Mouse (Mus musculus) megakaryocyte, embryonic 14.5 days (primary cell): ENCODE data around the gene Hacd2. TPM values are rescaled to one million over a fixed set of nuclear protein-coding genes. Genes with fewer than 3 reads are reported as not detected.

Experiments
- H3K27me3 ChIP-seq: replicated peaks from 2 replicates; pipeline ENCODE3; 2012; ENCODE audit warnings: inconsistent platforms
- H3K36me3 ChIP-seq: replicated peaks from 2 replicates; pipeline ENCODE3; 2012; ENCODE audit warnings: low read length, inconsistent platforms, mixed read lengths
- H3K4me1 ChIP-seq: 2 replicates; pipeline ENCODE4 v1.6.1; 2012; ENCODE audit warnings: inconsistent platforms
- H3K4me3 ChIP-seq: replicated peaks from 2 replicates; pipeline ENCODE3; 2012; ENCODE audit warnings: moderate library complexity, mild to moderate bottlenecking, inconsistent platforms
- H3K9me3 ChIP-seq: 2 replicates; pipeline ENCODE4 v1.6.1; 2012; ENCODE audit warnings: inconsistent platforms
- FLI1 ChIP-seq: IDR thresholded peaks from 2 replicates; pipeline ENCODE4 v1.6.1; 2012; ENCODE audit warnings: low read length, inconsistent platforms, mixed read lengths
- GATA1 ChIP-seq: IDR thresholded peaks from 3 replicates; pipeline ENCODE4 v1.6.1; 2012; ENCODE audit warnings: mixed read lengths, low read length, inconsistent platforms, borderline replicate concordance
- polyA plus RNA-seq: library from polyadenylated mRNA; stranded (reverse); fragments of >175 nt; gene quantifications from 2 replicates; pipeline ENCODE4 v1.2.3, GENCODE M21; 2012; ENCODE audit warnings: low replicate concordance; ENCODE audit not compliant: insufficient read depth

Gene Hacd2
- polyA plus RNA-seq, 1 experiment = 58.7 TPM

- H3K36me3 ChIP-seq = peaks cover 14% of the 10 kb centered on the region
- peak overlapping the region; percentile 96 for H3K4me3 ChIP-seq
- peaks cover 92% of the 10 kb centered on the region for H3K4me1 ChIP-seq
- no peaks in the 10 kb centered on the region for H3K9me3 ChIP-seq
- no peak for TF ChIP-seq GATA1
- no peak for TF ChIP-seq FLI1
- peaks cover 90% of the 10 kb centered on the region for H3K27me3 ChIP-seq
Observed at GRCm38 (mm10) chr16:35156306-35156695, 134.1 kb downstream of the Hacd2 start.

- H3K4me1 ChIP-seq = peaks cover 92% of the 10 kb centered on the region
- peaks cover 89% of the 10 kb centered on the region for H3K27me3 ChIP-seq
- H3K36me3 ChIP-seq = peaks cover 14% of the 10 kb centered on the region
- no peaks in the 10 kb centered on the region for H3K9me3 ChIP-seq
- TF ChIP-seq GATA1 (no peak), FLI1 (no peak)
- H3K4me3 ChIP-seq = peak overlapping the region; percentile 96
Observed at GRCm38 (mm10) chr16:35156832-35157231, 134.6 kb downstream of the Hacd2 start.

Other genes with a start within 250 kb of the Hacd2 start
- 3.9 and 4.7 TPM in 2 replicates for gene Adcy5, start 132.4 kb downstream of the Hacd2 start, polyA plus RNA-seq